Mouse (Mus musculus) forebrain, embryonic 14.5 days (tissue): ENCODE measurements at regions not wholly inside any gene's neighbourhood (a gene's known extent, or its start where the extent isn't known, plus 50 kb on each side); places are given as distances from the start of the nearest gene placed in this dataset.
A peak's percentile ranks its signal among the peaks of the same experiment; 100 is the strongest.
"Not testable (repeated sequence)": the region's sequence is repeated elsewhere in the genome, so short reads cannot be mapped to it uniquely, and the experiment has no call there.

ENCODE experiments used
- ATAC-seq: fragments of 200-750 bp; cut with Nextera tagmentation; 2 replicates; pipeline ENCODE4 v1.8.0; 2017; ENCODE audit warnings: mild to moderate bottlenecking, moderate library complexity
- DNase-seq: peaks from one replicate; pipeline ENCODE4 v3.0.0-alpha.2; 2015; ENCODE audit warnings: low spot score
- H3K27ac ChIP-seq: fragments of 300-500 bp; sonication (generic); 2 replicates; pipeline ENCODE4 v1.5.1; 2014; ENCODE audit warnings: low read depth, mild to moderate bottlenecking, control low read depth, low read length, moderate library complexity
- H3K27me3 ChIP-seq: fragments of 300-500 bp; sonication (generic); replicated peaks from 2 replicates; pipeline ENCODE4 v1.6.1; 2014; ENCODE audit warnings: low read length, control low read depth, mixed read lengths; ENCODE audit not compliant: control insufficient read depth, insufficient read depth
- H3K36me3 ChIP-seq: fragments of 300-500 bp; sonication (generic); 2 replicates; pipeline ENCODE4 v1.6.1; 2014; ENCODE audit warnings: low read length, control low read depth; ENCODE audit not compliant: control insufficient read depth, insufficient read depth
- H3K4me1 ChIP-seq: fragments of 300-500 bp; sonication (generic); 2 replicates; pipeline ENCODE4 v1.6.1; 2014; ENCODE audit warnings: antibody characterized with exemption, low read length, control low read depth; ENCODE audit not compliant: control insufficient read depth, insufficient read depth
- H3K4me2 ChIP-seq: fragments of 300-500 bp; sonication (generic); 2 replicates; pipeline ENCODE4 v1.6.1; 2014; ENCODE audit warnings: mild to moderate bottlenecking, control low read depth, low read length
- H3K4me3 ChIP-seq: fragments of 300-500 bp; sonication (generic); 2 replicates; pipeline ENCODE4 v1.5.1; 2014; ENCODE audit warnings: low read depth, low read length, control low read depth
- H3K9ac ChIP-seq: fragments of 300-500 bp; sonication (generic); 2 replicates; pipeline ENCODE4 v1.6.1; 2014; ENCODE audit warnings: mild to moderate bottlenecking, low read length, control low read depth, moderate library complexity
- H3K9me3 ChIP-seq: fragments of 300-500 bp; sonication (generic); replicated peaks from 2 replicates; pipeline ENCODE4 v1.6.1; 2016; ENCODE audit warnings: low read length, control low read depth, mixed read lengths; ENCODE audit not compliant: control insufficient read depth
- WGBS: fragments of 180-500 bp; shearing (Covaris S2); extraction: QIAGEN DNeasy Blood & Tissue Kit; methylation state at CpG from one replicate; pipeline ENCODE4 v1.1.7; 2014; 5-methylcytosine and 5-hydroxymethylcytosine counted together

DNA sequence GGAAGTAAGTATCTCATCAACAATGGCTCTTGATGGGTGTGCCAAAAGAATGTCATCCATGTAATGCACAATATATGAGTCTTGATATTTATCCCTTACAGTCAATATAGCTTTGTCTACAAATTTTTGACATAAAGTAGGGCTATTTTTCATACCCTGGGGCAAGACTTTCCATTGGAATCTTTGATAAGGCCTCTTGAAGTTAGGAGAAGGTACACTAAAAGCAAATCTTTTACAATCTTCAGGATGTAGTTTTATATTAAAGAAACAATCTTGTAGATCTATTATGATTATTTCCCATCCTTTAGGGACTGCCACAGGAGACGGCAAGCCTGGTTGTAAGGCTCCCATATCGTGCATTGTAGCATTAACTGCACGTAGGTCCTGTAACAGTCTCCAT, 1038.8 kb upstream of the Sel1l start:
- H3K27me3 ChIP-seq, result no peaks in the 10 kb centered on the region
- H3K9me3 ChIP-seq, result 0 out of 2 replicates have a peak, but pooled peaks cover 3% of the 10 kb centered on the region
- ATAC-seq (no peak), DNase-seq (no peak)
- no peaks in the 10 kb centered on the region for H3K36me3 ChIP-seq
- H3K27ac ChIP-seq, result no peak overlapping the region
- no peaks in the 10 kb centered on the region for H3K4me1 ChIP-seq
- H3K4me2 ChIP-seq, result no peak overlapping the region
- H3K4me3 ChIP-seq, result no peak overlapping the region
- no peak overlapping the region for H3K9ac ChIP-seq
- 95% methylated on average over 3 of the region's 3 CpGs for WGBS

DNA sequence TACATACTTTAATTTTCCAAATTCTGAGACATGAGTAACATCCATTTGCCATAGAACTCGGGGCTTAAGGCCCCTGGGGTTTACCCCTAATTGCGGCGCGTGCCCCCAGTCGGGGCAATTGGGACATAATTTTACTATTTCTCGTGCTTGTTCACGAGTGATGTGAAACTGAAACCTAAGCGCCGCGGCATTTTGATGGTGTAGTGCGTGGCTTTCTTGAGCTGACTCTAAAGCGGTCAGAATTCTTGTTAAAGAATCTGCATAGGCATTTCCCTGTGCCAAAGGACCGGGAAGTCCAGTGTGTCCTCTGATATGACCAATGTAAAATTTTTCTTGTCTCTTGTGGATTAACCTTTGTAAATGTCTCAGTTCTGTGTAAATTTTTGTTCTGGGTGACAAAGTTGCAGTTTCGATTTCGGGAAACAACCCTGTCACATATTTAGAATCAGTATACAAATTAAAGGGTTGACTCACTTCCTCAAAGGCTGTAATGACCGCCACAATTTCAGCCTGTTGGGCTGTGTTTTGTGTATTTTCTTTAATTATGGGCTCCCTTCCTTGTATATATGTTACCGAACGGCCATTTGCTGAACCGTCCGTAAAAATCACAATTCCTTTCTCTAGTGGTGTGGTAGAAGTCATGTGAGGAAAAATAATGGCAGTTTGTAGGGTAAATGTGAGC, 1037.6 kb upstream of the Sel1l start:
- H3K27ac ChIP-seq, H3K27me3 ChIP-seq, H3K36me3 ChIP-seq, DNase-seq, H3K9me3 ChIP-seq, H3K4me2 ChIP-seq, H3K4me3 ChIP-seq, ATAC-seq, H3K4me1 ChIP-seq, H3K9ac ChIP-seq: not testable (repeated sequence)
- 93% methylated on average over 20 of the region's 20 CpGs for WGBS

DNA sequence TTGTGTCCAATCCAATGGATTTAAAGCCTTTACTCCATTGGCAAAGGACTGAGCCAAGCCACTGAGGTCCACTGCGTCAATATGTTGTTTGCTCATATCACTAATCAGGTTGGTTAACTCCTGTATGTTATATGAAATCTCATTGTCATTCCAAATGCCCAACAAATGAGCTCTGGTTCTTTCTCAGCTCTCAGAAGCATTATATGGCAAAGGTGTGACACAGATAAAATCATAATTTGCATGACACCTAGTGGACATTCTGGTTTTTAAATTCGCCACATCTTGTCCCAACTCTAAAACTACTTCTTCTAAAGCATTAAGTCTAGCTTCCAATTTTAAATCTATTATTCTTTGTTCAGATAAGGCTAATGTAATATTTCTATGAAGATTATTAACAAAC, 1035.1 kb upstream of the Sel1l start:
- not testable (repeated sequence) for H3K36me3 ChIP-seq, H3K4me2 ChIP-seq, H3K4me1 ChIP-seq, ATAC-seq, H3K4me3 ChIP-seq, H3K9me3 ChIP-seq, DNase-seq, H3K27me3 ChIP-seq, H3K9ac ChIP-seq, H3K27ac ChIP-seq
- 92% methylated on average over 2 of the region's 2 CpGs for WGBS

DNA sequence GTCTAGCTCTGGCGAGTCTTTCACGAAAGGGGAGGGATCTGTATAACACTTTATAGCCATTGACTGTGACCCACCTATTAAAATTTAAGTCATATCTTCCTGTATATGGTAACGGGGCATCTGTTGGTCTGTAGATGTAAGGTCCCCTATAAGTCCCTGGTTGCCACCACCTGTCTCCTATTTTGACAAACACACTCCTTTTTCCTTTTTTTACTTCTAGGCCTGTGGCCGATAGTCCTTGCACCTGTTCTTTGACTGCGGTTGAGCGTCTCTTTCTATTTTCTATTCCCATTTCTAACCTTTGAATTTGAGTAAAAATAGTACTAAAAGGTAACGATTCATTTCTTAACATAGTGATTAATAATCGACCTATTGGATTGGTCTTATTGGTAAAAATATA, 1034.1 kb upstream of the Sel1l start:
- not testable (repeated sequence) for H3K4me3 ChIP-seq, H3K27me3 ChIP-seq, ATAC-seq, DNase-seq, H3K4me2 ChIP-seq, H3K9me3 ChIP-seq, H3K36me3 ChIP-seq, H3K27ac ChIP-seq, H3K4me1 ChIP-seq, H3K9ac ChIP-seq
- WGBS, result no CpG with 5 or more reads among the region's 8 CpGs

DNA sequence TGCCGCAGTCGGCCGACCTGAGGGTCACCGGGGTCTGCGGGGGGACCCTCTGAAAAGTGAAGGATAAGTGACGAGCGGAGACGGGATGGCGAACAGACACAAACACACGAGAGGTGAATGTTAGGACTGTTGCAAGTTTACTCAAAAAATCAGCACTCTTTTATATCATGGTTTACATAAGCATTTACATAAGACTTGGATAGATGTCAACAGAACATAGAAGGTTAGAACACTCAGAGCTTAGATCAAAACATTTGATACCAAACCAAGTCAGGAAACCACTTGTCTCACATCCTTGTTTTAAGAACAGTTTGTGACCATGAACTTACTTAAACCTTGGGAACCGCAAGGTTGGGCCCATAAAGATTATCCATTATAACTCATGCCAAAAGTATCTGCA, 1033.6 kb upstream of the Sel1l start:
- not testable (repeated sequence) for H3K4me1 ChIP-seq, H3K4me3 ChIP-seq, H3K36me3 ChIP-seq, H3K4me2 ChIP-seq, H3K9ac ChIP-seq, H3K27ac ChIP-seq, ATAC-seq, H3K27me3 ChIP-seq, H3K9me3 ChIP-seq, DNase-seq
- WGBS, result 98% methylated on average over 8 of the region's 11 CpGs

DNA sequence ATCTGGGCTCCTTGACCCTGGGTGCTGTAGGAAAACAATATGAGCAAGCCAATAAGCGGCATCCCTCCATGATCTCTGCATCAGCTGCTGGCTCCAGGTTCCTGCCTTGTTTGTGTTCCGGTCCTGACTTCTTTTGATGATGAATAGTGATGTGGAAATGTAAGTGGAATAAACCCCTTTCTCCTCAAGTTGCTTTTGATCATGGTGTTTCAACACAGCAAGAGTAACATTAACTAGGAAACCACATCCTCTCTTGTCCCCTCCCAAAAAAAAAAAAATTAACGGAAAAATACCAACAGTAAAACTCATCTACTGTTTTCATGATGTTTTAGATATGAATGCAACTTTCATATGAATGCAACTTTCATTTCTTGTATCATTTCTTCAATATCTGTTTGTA, 1024.6 kb upstream of the Sel1l start:
- Histone ChIP-seq H3K36me3 (no peaks in the 10 kb centered on the region), H3K4me3 (no peak overlapping the region), H3K4me1 (no peaks in the 10 kb centered on the region), H3K9ac (no peak overlapping the region), H3K27me3 (no peaks in the 10 kb centered on the region), H3K4me2 (no peak overlapping the region), H3K27ac (no peak overlapping the region), H3K9me3 (no peaks in the 10 kb centered on the region)
- 99% methylated on average over 3 of the region's 3 CpGs for WGBS
- DNase-seq, result no peak
- no peak for ATAC-seq

DNA sequence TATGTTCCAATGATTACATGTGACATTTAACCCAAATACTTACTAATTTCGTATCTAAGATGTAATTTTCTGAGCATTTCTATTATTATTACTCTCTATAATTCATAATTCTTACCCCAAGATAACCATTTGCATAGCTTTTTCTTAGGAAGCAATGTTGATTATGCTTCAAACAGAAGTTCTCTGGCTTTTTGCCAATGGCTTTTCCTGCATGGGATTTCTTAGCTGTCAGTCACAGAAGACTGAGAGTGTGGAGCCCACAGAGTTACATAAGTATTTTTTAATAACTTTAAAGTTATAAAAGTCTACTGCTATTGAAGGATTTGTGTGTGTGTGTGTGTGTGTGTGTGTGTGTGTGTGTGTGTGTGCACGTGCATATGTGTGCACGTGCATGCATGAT, 1020.4 kb upstream of the Sel1l start:
- H3K4me1 ChIP-seq, result no peaks in the 10 kb centered on the region
- no peaks in the 10 kb centered on the region for H3K9me3 ChIP-seq
- no peaks in the 10 kb centered on the region for H3K36me3 ChIP-seq

DNA sequence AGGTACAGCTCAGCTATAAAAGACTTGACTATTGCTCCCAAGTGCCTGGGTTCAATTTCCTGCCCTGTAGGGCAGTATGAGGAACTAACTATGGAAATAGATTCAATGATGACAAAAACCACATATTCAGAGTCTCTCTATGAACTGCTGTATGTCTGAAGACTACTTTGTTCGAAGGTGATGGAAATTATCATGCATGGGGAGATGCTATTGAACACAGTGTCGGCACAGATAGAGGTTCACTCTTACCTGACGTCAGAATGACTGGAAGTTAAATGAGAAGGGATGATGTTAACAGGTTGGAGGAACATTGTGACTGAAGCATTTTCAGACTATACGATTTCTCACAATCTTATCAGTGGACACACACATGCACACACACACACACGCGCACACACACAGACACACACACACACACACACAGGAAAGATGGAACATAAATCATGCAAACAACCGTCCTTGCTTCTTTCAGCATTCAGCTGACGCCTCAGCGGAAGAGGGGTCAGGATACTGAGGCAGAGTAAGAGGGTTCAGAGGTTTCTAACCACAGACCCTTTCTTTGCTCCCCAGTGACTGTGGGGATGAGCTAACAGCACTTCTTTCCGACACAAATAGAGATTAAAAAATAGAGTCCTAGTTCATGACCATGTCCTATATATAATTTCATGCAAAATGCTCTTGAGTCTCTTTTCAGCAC, 974.3 kb upstream of the Sel1l start:
- Histone ChIP-seq H3K4me2 (no peak overlapping the region), H3K4me1 (no peaks in the 10 kb centered on the region), H3K27me3 (no peaks in the 10 kb centered on the region), H3K36me3 (no peaks in the 10 kb centered on the region), H3K9me3 (no peaks in the 10 kb centered on the region), H3K27ac (no peak overlapping the region), H3K4me3 (no peak overlapping the region), H3K9ac (no peak overlapping the region)
- 93% methylated on average over 10 of the region's 10 CpGs for WGBS
- ATAC-seq (no peak), DNase-seq (no peak)

More for the DNA sequence above, 1020.4 kb upstream of the Sel1l start:
- Histone ChIP-seq H3K4me2 (no peak overlapping the region), H3K9ac (no peak overlapping the region), H3K27ac (no peak overlapping the region), H3K4me3 (no peak overlapping the region), H3K27me3 (no peaks in the 10 kb centered on the region)
- WGBS, result 77% methylated on average over 3 of the region's 3 CpGs
- DNase-seq, result peak; percentile 48
- no peak for ATAC-seq

DNA sequence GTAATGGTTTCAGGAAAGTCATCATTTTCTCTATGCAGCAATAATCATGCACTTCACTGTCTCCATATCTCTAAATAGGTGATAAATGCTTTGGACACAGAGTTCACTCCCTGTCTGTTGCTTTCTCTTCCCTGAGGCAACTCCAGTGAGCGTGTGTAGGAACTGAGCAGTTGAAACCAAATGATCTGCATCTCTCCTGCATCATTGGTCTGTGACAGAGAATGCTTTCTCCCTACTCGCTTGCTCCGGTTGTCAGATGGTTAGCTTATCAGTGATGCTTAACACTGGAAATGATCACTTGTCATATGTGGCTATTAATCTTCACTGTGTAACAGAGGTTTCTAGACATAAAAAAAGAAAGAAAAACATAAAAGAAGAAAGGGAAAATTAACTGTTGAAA, 969.7 kb upstream of the Sel1l start:
- no peaks in the 10 kb centered on the region for H3K27me3 ChIP-seq
- WGBS, result 86% methylated on average over 3 of the region's 3 CpGs
- H3K9me3 ChIP-seq, result no peaks in the 10 kb centered on the region
- ATAC-seq (no peak), DNase-seq (no peak)
- H3K27ac ChIP-seq, result no peak overlapping the region
- H3K9ac ChIP-seq, result no peak overlapping the region
- no peak overlapping the region for H3K4me2 ChIP-seq
- no peaks in the 10 kb centered on the region for H3K36me3 ChIP-seq
- no peaks in the 10 kb centered on the region for H3K4me1 ChIP-seq
- H3K4me3 ChIP-seq, result no peak overlapping the region
